8 mouse cellular contexts compared by ENCODE assay signal in genomic region chr7:79053383-79053889, GRCm38 (mm10). TPM values are rescaled to one million over a fixed set of nuclear protein-coding genes. Genes with fewer than 3 reads are reported as not detected.
DNase-seq lines count a peak whose midpoint lies in the region; ATAC-seq and TF ChIP-seq lines count a peak whose summit lies in the region.

Gene Acan (plus strand): TSS chr7:79053483.

- no peak for ATAC-seq in liver, embryonic 12.5 days
- ATAC-seq in liver, postnatal 0 days: no peak
- no peak for ATAC-seq in embryonic facial prominence, embryonic 11.5 days (replicated peaks; ENCODE audit: insufficient number of reproducible peaks, low FRiP score, low TSS enrichment, low read depth)
- ATAC-seq in hindbrain, postnatal 0 days: no peak
- ATAC-seq in neural tube, embryonic 14.5 days (ENCODE audit: low read depth): 0 out of 2 replicates have a peak, but pooled peaks have one; percentile 2

- no peaks in the 10 kb centered on the region for H3K9me3 ChIP-seq in liver, embryonic 12.5 days (replicated peaks)
- H3K9me3 ChIP-seq in liver, postnatal 0 days (ENCODE audit: low read length): no peaks in the 10 kb centered on the region
- H3K9me3 ChIP-seq in embryonic facial prominence, embryonic 11.5 days (replicated peaks; ENCODE audit: control insufficient read depth, low read length): no peaks in the 10 kb centered on the region
- H3K9me3 ChIP-seq in hindbrain, postnatal 0 days (ENCODE audit: low read length): no peaks in the 10 kb centered on the region
- H3K9me3 ChIP-seq in neural tube, embryonic 14.5 days (ENCODE audit: control insufficient read depth, low read length): no peaks in the 10 kb centered on the region

- DNase-seq in liver, postnatal 0 days: no peak
- DNase-seq in embryonic facial prominence, embryonic 11.5 days (ENCODE audit: low spot score): peak; percentile 32
- DNase-seq in hindbrain, postnatal 0 days (ENCODE audit: low spot score): no peak
- DNase-seq in ovary, postnatal 14 days (ENCODE audit: low spot score): no peak
- no peak for DNase-seq in frontal cortex, postnatal 25 days (ENCODE audit: low spot score in 2 of 2)
- no peak for DNase-seq in gastrocnemius, postnatal 4 days (ENCODE audit: low spot score in 2 of 2)

- no peak for TF ChIP-seq EP300 in liver, postnatal 0 days (IDR thresholded peaks at IDR 0.05; ENCODE audit: low read depth)

- H3K9ac ChIP-seq in liver, embryonic 12.5 days: no peak within 1 kb of the TSS
- H3K9ac ChIP-seq in liver, postnatal 0 days (replicated peaks): no peak within 1 kb of the TSS
- peak within 1 kb of the TSS; percentile 32 for H3K9ac ChIP-seq in embryonic facial prominence, embryonic 11.5 days (replicated peaks; ENCODE audit: low read length)
- H3K9ac ChIP-seq in hindbrain, postnatal 0 days (replicated peaks; ENCODE audit: low read length): peak within 1 kb of the TSS; percentile 28
- peak within 1 kb of the TSS; percentile 43 for H3K9ac ChIP-seq in neural tube, embryonic 14.5 days (replicated peaks; ENCODE audit: low read depth, low read length)

- no peaks in the 10 kb centered on the region for H3K36me3 ChIP-seq in liver, embryonic 12.5 days
- no peaks in the 10 kb centered on the region for H3K36me3 ChIP-seq in liver, postnatal 0 days (replicated peaks; ENCODE audit: insufficient read depth, low read length)
- H3K36me3 ChIP-seq in embryonic facial prominence, embryonic 11.5 days (replicated peaks; ENCODE audit: control insufficient read depth, insufficient read depth, low read depth, low read length): no peaks in the 10 kb centered on the region
- H3K36me3 ChIP-seq in hindbrain, postnatal 0 days (ENCODE audit: insufficient read depth, low read length): no peaks in the 10 kb centered on the region
- no peaks in the 10 kb centered on the region for H3K36me3 ChIP-seq in neural tube, embryonic 14.5 days (ENCODE audit: control insufficient read depth, insufficient read depth, low read length)

- no peak within 1 kb of the TSS for H3K27ac ChIP-seq in liver, embryonic 12.5 days
- H3K27ac ChIP-seq in liver, postnatal 0 days (ENCODE audit: low read depth): no peak within 1 kb of the TSS
- no peak within 1 kb of the TSS for H3K27ac ChIP-seq in embryonic facial prominence, embryonic 11.5 days (replicated peaks; ENCODE audit: low read depth, low read length)
- no peak within 1 kb of the TSS for H3K27ac ChIP-seq in hindbrain, postnatal 0 days
- H3K27ac ChIP-seq in neural tube, embryonic 14.5 days (ENCODE audit: low read depth, low read length): no peak within 1 kb of the TSS

- H3K4me1 ChIP-seq in liver, embryonic 12.5 days: no peaks in the 10 kb centered on the region
- no peaks in the 10 kb centered on the region for H3K4me1 ChIP-seq in liver, postnatal 0 days (ENCODE audit: insufficient read depth)
- peaks cover 2% of the 10 kb centered on the region for H3K4me1 ChIP-seq in embryonic facial prominence, embryonic 11.5 days (ENCODE audit: control insufficient read depth, insufficient read depth, low read length)
- no peaks in the 10 kb centered on the region for H3K4me1 ChIP-seq in hindbrain, postnatal 0 days (ENCODE audit: insufficient read depth, low read length)
- H3K4me1 ChIP-seq in neural tube, embryonic 14.5 days (ENCODE audit: control insufficient read depth, insufficient read depth, low read length): 0 out of 2 replicates have a peak, but pooled peaks cover 9% of the 10 kb centered on the region

- TF ChIP-seq CTCF in liver, postnatal 0 days (IDR thresholded peaks at IDR 0.05; ENCODE audit: low read depth): no peak
- no peak for TF ChIP-seq CTCF in hindbrain, postnatal 0 days (IDR thresholded peaks at IDR 0.05; ENCODE audit: low read depth)

- H3K4me2 ChIP-seq in liver, embryonic 12.5 days: peak within 1 kb of the TSS; percentile 54
- no peak within 1 kb of the TSS for H3K4me2 ChIP-seq in liver, postnatal 0 days (ENCODE audit: low read depth, low read length)
- peak within 1 kb of the TSS; percentile 92 for H3K4me2 ChIP-seq in embryonic facial prominence, embryonic 11.5 days (ENCODE audit: low read depth, low read length)
- peak within 1 kb of the TSS; percentile 92 for H3K4me2 ChIP-seq in hindbrain, postnatal 0 days (ENCODE audit: low read depth, low read length)
- peak within 1 kb of the TSS; percentile 95 for H3K4me2 ChIP-seq in neural tube, embryonic 14.5 days (ENCODE audit: low read depth, low read length)

- H3K4me3 ChIP-seq in liver, embryonic 12.5 days: peak within 1 kb of the TSS; percentile 29
- H3K4me3 ChIP-seq in liver, postnatal 0 days (ENCODE audit: low read depth, low read length): no peak within 1 kb of the TSS
- peak within 1 kb of the TSS; percentile 52 for H3K4me3 ChIP-seq in embryonic facial prominence, embryonic 11.5 days (ENCODE audit: low read depth, low read length)
- H3K4me3 ChIP-seq in hindbrain, postnatal 0 days (ENCODE audit: low read length): peak within 1 kb of the TSS; percentile 50
- H3K4me3 ChIP-seq in neural tube, embryonic 14.5 days (ENCODE audit: low read depth, low read length): peak within 1 kb of the TSS; percentile 46

- H3K27me3 ChIP-seq in liver, embryonic 12.5 days (replicated peaks): peaks cover 79% of the 10 kb centered on the region
- peaks cover 41% of the 10 kb centered on the region for H3K27me3 ChIP-seq in liver, postnatal 0 days (ENCODE audit: insufficient read depth, low read length)
- peaks cover 37% of the 10 kb centered on the region for H3K27me3 ChIP-seq in embryonic facial prominence, embryonic 11.5 days (ENCODE audit: control insufficient read depth, insufficient read depth, low read length)
- H3K27me3 ChIP-seq in hindbrain, postnatal 0 days (ENCODE audit: insufficient read depth, low read length): peaks cover 32% of the 10 kb centered on the region
- peaks cover 30% of the 10 kb centered on the region for H3K27me3 ChIP-seq in neural tube, embryonic 14.5 days (ENCODE audit: control insufficient read depth, insufficient read depth, low read length)

- whole genome bisulfite sequencing in liver, embryonic 12.5 days (ENCODE audit: insufficient replicate concordance): 5% methylated on average over 22 of the region's 23 CpGs
- 3% methylated on average over 22 of the region's 23 CpGs for WGBS in liver, postnatal 0 days (ENCODE audit: insufficient replicate concordance)
- WGBS in embryonic facial prominence, embryonic 11.5 days: under 1% methylated on average over 23 of the region's 23 CpGs
- WGBS in hindbrain, postnatal 0 days: 0% methylated on average over 23 of the region's 23 CpGs
- 2% methylated on average over 17 of the region's 23 CpGs for WGBS in neural tube, embryonic 14.5 days

RNA-seq across cellular contexts. Expression of gene Acan, which starts in this region (rescaled TPM):
- polyA plus RNA-seq in liver, embryonic 12.5 days (2016; fragmentation: Nextera tagmentation; extraction: Ambion mirVana): not detected in 2 replicates
- polyA plus RNA-seq in liver, postnatal 0 days (2015; fragmentation: Nextera tagmentation; extraction: Ambion mirVana): not detected in 2 replicates
- 0.90 and 1.1 TPM in 2 replicates for polyA plus RNA-seq in embryonic facial prominence, embryonic 11.5 days (2014; fragmentation: Nextera tagmentation; extraction: Ambion mirVana)
- 3.2 and 3.8 TPM in 2 replicates for total RNA-seq in hindbrain, postnatal 0 days (2014; rRNA removed)
- 0.42 and 0.51 TPM in 2 replicates for polyA plus RNA-seq in hindbrain, postnatal 0 days (2015; fragmentation: Nextera tagmentation; extraction: Ambion mirVana)
- 0.13 and 0.21 TPM in 2 replicates for polyA plus RNA-seq in neural tube, embryonic 14.5 days (2014; fragmentation: Nextera tagmentation; extraction: Ambion mirVana)
- 1 to 10 TPM; 6.7 to 7.9 TPM for total RNA-seq in gastrocnemius, postnatal 4 days (2021)

Comparison
In these comparisons a context has a peak if more than half of its experiments do, and no peak if none do; other contexts are left out.
1. Peak in ATAC-seq, H3K4me3 ChIP-seq, H3K9ac ChIP-seq and H3K4me2 ChIP-seq in neural tube, embryonic 14.5 days; RNA of the gene not detected or under 1 TPM.
2. H3K9ac ChIP-seq: peak in embryonic facial prominence, embryonic 11.5 days (single experiment) and hindbrain, postnatal 0 days (single experiment); none in liver, embryonic 12.5 days (single experiment) and liver, postnatal 0 days (single experiment).